In the genomic region with DNA sequence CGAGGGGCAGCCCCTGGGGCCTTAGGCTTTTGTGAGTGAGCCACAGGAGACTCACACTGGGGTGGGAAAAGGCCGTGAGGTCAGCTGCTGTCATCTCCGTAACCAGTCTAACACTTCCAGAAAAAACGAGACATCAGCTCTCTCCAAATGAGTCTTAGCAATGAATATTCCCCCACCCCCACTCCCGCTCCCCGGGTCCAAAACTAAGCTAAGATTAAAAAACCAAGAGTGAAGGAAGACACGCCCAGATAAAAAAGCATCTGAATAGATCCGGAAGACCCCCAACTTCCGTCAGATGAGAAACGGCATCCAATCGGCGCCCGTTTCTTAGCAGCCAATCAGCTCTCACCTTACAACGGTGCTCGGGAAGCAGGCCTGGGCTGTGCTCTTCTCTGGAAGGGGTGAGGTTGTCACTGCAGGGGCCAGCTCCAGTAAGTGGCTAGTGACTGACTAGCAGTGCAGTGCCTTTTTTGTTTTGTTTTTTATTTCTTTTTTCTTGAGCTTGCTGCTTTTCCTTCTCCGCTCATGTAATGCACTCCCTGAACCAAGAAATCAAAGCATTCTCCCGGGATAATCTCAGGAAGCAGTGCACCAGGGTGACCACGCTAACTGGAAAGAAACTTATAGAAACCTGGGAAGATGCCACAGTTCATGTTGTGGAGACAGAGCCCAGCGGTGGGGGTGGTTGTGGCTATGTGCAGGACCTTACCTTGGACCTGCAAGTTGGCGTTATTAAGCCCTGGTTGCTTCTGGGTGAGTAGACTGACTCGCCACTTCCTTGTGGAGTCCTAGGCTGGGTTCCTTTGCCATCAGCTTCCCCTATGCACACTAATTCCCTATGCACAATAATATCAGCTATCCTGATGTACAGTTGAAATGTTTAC, we compare ENCODE assay signal across 8 mouse cellular contexts. TPM values are rescaled to one million over a fixed set of nuclear protein-coding genes. Genes with fewer than 3 reads are reported as not detected.
DNase-seq lines count a peak whose midpoint lies in the region; ATAC-seq lines count a peak whose summit lies in the region.

A gene (plus strand): TSS at position 192 of the 884 bp plus-strand sequence.
A gene (plus strand): TSS at position 383 of the 884 bp plus-strand sequence.

- H3K4me2 ChIP-seq in hindbrain, embryonic 13.5 days = peak within 1 kb of the TSS; percentile 68

- WGBS in hindbrain, embryonic 13.5 days = 3% methylated on average over 21 of the region's 21 CpGs

- 0 out of 2 replicates have a peak, but pooled peaks cover 4% of the 10 kb centered on the region for H3K36me3 ChIP-seq in hindbrain, embryonic 13.5 days

- peak within 1 kb of the TSS; percentile 76 for H3K27ac ChIP-seq in hindbrain, embryonic 13.5 days

- H3K27me3 ChIP-seq in hindbrain, embryonic 13.5 days = 0 out of 2 replicates have a peak, but pooled peaks cover 2% of the 10 kb centered on the region

- H3K4me3 ChIP-seq in hindbrain, embryonic 13.5 days = peak within 1 kb of the TSS; percentile 62

- H3K9ac ChIP-seq in hindbrain, embryonic 13.5 days = peak within 1 kb of the TSS; percentile 77

- peak; percentile 89 for DNase-seq in Muller cell, postnatal 12 days (ENCODE audit: inconsistent ontology term)
- peak; percentile 93 for DNase-seq in cerebellum, adult 9-11 months
- DNase-seq in frontal cortex, postnatal 10 days (ENCODE audit: low spot score in 2 of 2) = peak; percentile 89 to 93
- peak; percentile 89 to 98 for DNase-seq in layer of hippocampus, postnatal 25 days (ENCODE audit: extremely low spot score in 1 of 2, low spot score in 1 of 2)
- peak; percentile 96 for DNase-seq in lung, postnatal 25 days (ENCODE audit: low spot score)
- peak; percentile 96 for DNase-seq in retina, embryonic 14.5 days (ENCODE audit: low spot score)
- DNase-seq in thymus, postnatal 4 days = peak; percentile 93

- ATAC-seq in hindbrain, embryonic 13.5 days (ENCODE audit: low FRiP score) = peak; percentile 99

- no peaks in the 10 kb centered on the region for H3K9me3 ChIP-seq in hindbrain, embryonic 13.5 days

- H3K4me1 ChIP-seq in hindbrain, embryonic 13.5 days (replicated peaks) = peaks cover 15% of the 10 kb centered on the region

RNA-seq across cellular contexts. Expression of the first gene that starts in this region (rescaled TPM):
- polyA plus RNA-seq in hindbrain, embryonic 13.5 days (2015; fragmentation: Nextera tagmentation; extraction: Ambion mirVana) = 18.3 and 18.4 TPM in 2 replicates
- 10 to 100 TPM; 27.2 to 28.1 TPM for total RNA-seq in layer of hippocampus, postnatal 25 days (2021)

RNA-seq across cellular contexts. Expression of the second gene that starts in this region (rescaled TPM):
- 55.4 and 57.6 TPM in 2 replicates for polyA plus RNA-seq in hindbrain, embryonic 13.5 days (2015; fragmentation: Nextera tagmentation; extraction: Ambion mirVana)
- 10 to 100 TPM; 18.2 to 19.9 TPM for total RNA-seq in layer of hippocampus, postnatal 25 days (2021)

Comparison
In these comparisons a context has a peak if more than half of its experiments do, and no peak if none do; other contexts are left out.
1. Peak in every context shown above with its lines: DNase-seq, ATAC-seq, H3K4me3 ChIP-seq and H3K27ac ChIP-seq.